Mouse (Mus musculus) thymus, adult 2 months (tissue): ENCODE data around the gene Arsj.

Experiments
- CTCF ChIP-seq: fragments of 200-500 bp; IDR thresholded peaks from 2 replicates; pipeline ENCODE4 v1.5.1; 2012; ENCODE audit warnings: mild to moderate bottlenecking, control low read depth, low read length, moderate library complexity, borderline replicate concordance; ENCODE audit not compliant: control insufficient read depth, poor library complexity, insufficient read depth; ENCODE audit errors: extremely low read depth
- POLR2A ChIP-seq: fragments of 200-500 bp; IDR thresholded peaks from 2 replicates; pipeline ENCODE4 v1.6.1; 2012; ENCODE audit warnings: mild to moderate bottlenecking, low read length, control low read depth, moderate library complexity; ENCODE audit not compliant: control insufficient read depth, poor library complexity, insufficient read depth; ENCODE audit errors: extremely low read depth

DNA sequence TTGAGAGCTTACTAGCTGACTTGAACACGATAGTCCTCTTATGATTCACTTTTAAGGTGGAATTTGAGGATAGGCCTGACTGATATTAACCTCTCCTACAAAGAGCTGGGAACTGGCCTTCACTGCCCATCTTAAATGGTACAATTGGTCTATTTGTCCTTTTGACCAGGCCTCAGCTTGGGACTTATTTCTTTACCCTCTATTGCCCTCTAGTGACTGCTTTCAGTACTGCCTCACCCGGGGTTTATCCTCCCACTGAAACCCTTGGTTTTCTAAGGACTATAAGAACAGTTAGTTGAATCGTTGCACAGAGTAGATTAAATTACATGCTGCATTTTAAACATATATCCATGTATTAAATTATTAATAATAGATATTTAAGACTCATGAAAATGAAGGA, 39.4 kb downstream of the Arsj start:
- TF ChIP-seq POLR2A (no peak), CTCF (no peak)
